Mouse (Mus musculus): Measurements from ENCODE around the gene Yipf1. TPM values are rescaled to one million over a fixed set of nuclear protein-coding genes. Genes with fewer than 3 reads are reported as not detected.

Gene Yipf1
- polyA plus RNA-seq, 1 experiment from 2014 or later: 44.6 TPM

GRCm38 (mm10) chr4:107303531-107303930 is 10.6 kb upstream of the Yipf1 start:
- no peak overlapping the region for H3K9ac ChIP-seq (ENCODE audit: low read length)
- 58% methylated on average over 3 of the region's 3 CpGs for WGBS
- no peak overlapping the region for H3K27ac ChIP-seq (replicated peaks; ENCODE audit: low read depth, low read length)
- no peak for ATAC-seq (ENCODE audit: insufficient number of reproducible peaks, low FRiP score, low TSS enrichment, low read depth)
- H3K27me3 ChIP-seq (ENCODE audit: control insufficient read depth, insufficient read depth, low read length): no peaks in the 10 kb centered on the region
- H3K4me1 ChIP-seq (ENCODE audit: control insufficient read depth, insufficient read depth, low read length): no peaks in the 10 kb centered on the region
- no peaks in the 10 kb centered on the region for H3K9me3 ChIP-seq (ENCODE audit: control insufficient read depth, low read length)
- no peak for DNase-seq (ENCODE audit: low spot score)
- H3K4me2 ChIP-seq (ENCODE audit: low read depth, severe bottlenecking): no peak overlapping the region
- no peaks in the 10 kb centered on the region for H3K36me3 ChIP-seq (ENCODE audit: control insufficient read depth, insufficient read depth, low read length)
- H3K4me3 ChIP-seq (ENCODE audit: low read depth, low read length): no peak overlapping the region

- no peaks in the 10 kb centered on the region for H3K27me3 ChIP-seq (ENCODE audit: control insufficient read depth, insufficient read depth, low read length)
- H3K36me3 ChIP-seq (ENCODE audit: control insufficient read depth, insufficient read depth, low read length): no peaks in the 10 kb centered on the region
- H3K9ac ChIP-seq (ENCODE audit: low read length): no peak within 1 kb of the TSS
- DNase-seq (ENCODE audit: low spot score) (no peak), ATAC-seq (ENCODE audit: insufficient number of reproducible peaks, low FRiP score, low TSS enrichment, low read depth) (no peak)
- H3K4me3 ChIP-seq (ENCODE audit: low read depth, low read length): no peak within 1 kb of the TSS
- H3K27ac ChIP-seq (replicated peaks; ENCODE audit: low read depth, low read length): no peak within 1 kb of the TSS
- no peaks in the 10 kb centered on the region for H3K4me1 ChIP-seq (ENCODE audit: control insufficient read depth, insufficient read depth, low read length)
- H3K4me2 ChIP-seq (ENCODE audit: low read depth, severe bottlenecking): no peak within 1 kb of the TSS
- 44% methylated on average over 6 of the region's 6 CpGs for WGBS
- H3K9me3 ChIP-seq (ENCODE audit: control insufficient read depth, low read length): no peaks in the 10 kb centered on the region
Measured at GRCm38 (mm10) chr4:107306966-107307365, 7.2 kb upstream of the Yipf1 start, which contains the start of gene Dio1. TSS of gene Dio1 (minus strand) at chr4:107307169.

- DNase-seq (ENCODE audit: low spot score) (no peak), ATAC-seq (ENCODE audit: insufficient number of reproducible peaks, low FRiP score, low TSS enrichment, low read depth) (no peak)
- Histone ChIP-seq H3K4me1 (ENCODE audit: control insufficient read depth, insufficient read depth, low read length) (peaks cover 10% of the 10 kb centered on the region), H3K4me3 (ENCODE audit: low read depth, low read length) (peak overlapping the region; percentile 68), H3K36me3 (ENCODE audit: control insufficient read depth, insufficient read depth, low read length) (no peaks in the 10 kb centered on the region; the same call in 1 of the 2 replicates), H3K27ac (replicated peaks; ENCODE audit: low read depth, low read length) (0 out of 2 replicates have a peak overlapping the region, but pooled peaks have one; percentile 6), H3K9ac (ENCODE audit: low read length) (peak overlapping the region; percentile 63), H3K9me3 (ENCODE audit: control insufficient read depth, low read length) (no peaks in the 10 kb centered on the region), H3K27me3 (ENCODE audit: control insufficient read depth, insufficient read depth, low read length) (no peaks in the 10 kb centered on the region), H3K4me2 (ENCODE audit: low read depth, severe bottlenecking) (peak overlapping the region; percentile 73)
- WGBS: 7% methylated on average over 7 of the region's 7 CpGs
Measured at GRCm38 (mm10) chr4:107314479-107314805, 279 bp downstream of the Yipf1 start.

GRCm38 (mm10) chr4:107318646-107319045 is 4.5 kb downstream of the Yipf1 start:
- Histone ChIP-seq H3K9ac (ENCODE audit: low read length) (no peak overlapping the region), H3K9me3 (ENCODE audit: control insufficient read depth, low read length) (no peaks in the 10 kb centered on the region), H3K27ac (replicated peaks; ENCODE audit: low read depth, low read length) (no peak overlapping the region), H3K36me3 (ENCODE audit: control insufficient read depth, insufficient read depth, low read length) (peaks cover 8% of the 10 kb centered on the region; the same call in 1 of the 2 replicates), H3K4me1 (ENCODE audit: control insufficient read depth, insufficient read depth, low read length) (peaks cover 8% of the 10 kb centered on the region), H3K27me3 (ENCODE audit: control insufficient read depth, insufficient read depth, low read length) (no peaks in the 10 kb centered on the region), H3K4me3 (ENCODE audit: low read depth, low read length) (no peak overlapping the region), H3K4me2 (ENCODE audit: low read depth, severe bottlenecking) (no peak overlapping the region)
- DNase-seq (ENCODE audit: low spot score): no peak
- ATAC-seq (ENCODE audit: insufficient number of reproducible peaks, low FRiP score, low TSS enrichment, low read depth): no peak
- 83% methylated on average over 8 of the region's 8 CpGs for WGBS

GRCm38 (mm10) chr4:107321041-107321440 is 6.9 kb downstream of the Yipf1 start:
- no peak for ATAC-seq (ENCODE audit: insufficient number of reproducible peaks, low FRiP score, low TSS enrichment, low read depth)
- Histone ChIP-seq H3K27me3 (ENCODE audit: control insufficient read depth, insufficient read depth, low read length) (no peaks in the 10 kb centered on the region), H3K9ac (ENCODE audit: low read length) (no peak overlapping the region), H3K4me1 (ENCODE audit: control insufficient read depth, insufficient read depth, low read length) (no peaks in the 10 kb centered on the region), H3K36me3 (ENCODE audit: control insufficient read depth, insufficient read depth, low read length) (peaks cover 8% of the 10 kb centered on the region; the same call in 1 of the 2 replicates), H3K4me2 (ENCODE audit: low read depth, severe bottlenecking) (no peak overlapping the region), H3K4me3 (ENCODE audit: low read depth, low read length) (no peak overlapping the region), H3K27ac (replicated peaks; ENCODE audit: low read depth, low read length) (no peak overlapping the region), H3K9me3 (ENCODE audit: control insufficient read depth, low read length) (no peaks in the 10 kb centered on the region)
- no peak for DNase-seq (ENCODE audit: low spot score)
- WGBS: 63% methylated on average over 2 of the region's 2 CpGs

GRCm38 (mm10) chr4:107323113-107323512 is 8.9 kb downstream of the Yipf1 start:
- Histone ChIP-seq H3K36me3 (ENCODE audit: control insufficient read depth, insufficient read depth, low read length) (peaks cover 8% of the 10 kb centered on the region; the same call in 1 of the 2 replicates), H3K9ac (ENCODE audit: low read length) (no peak overlapping the region), H3K4me1 (ENCODE audit: control insufficient read depth, insufficient read depth, low read length) (no peaks in the 10 kb centered on the region), H3K27ac (replicated peaks; ENCODE audit: low read depth, low read length) (no peak overlapping the region), H3K9me3 (ENCODE audit: control insufficient read depth, low read length) (no peaks in the 10 kb centered on the region), H3K4me3 (ENCODE audit: low read depth, low read length) (no peak overlapping the region), H3K27me3 (ENCODE audit: control insufficient read depth, insufficient read depth, low read length) (no peaks in the 10 kb centered on the region), H3K4me2 (ENCODE audit: low read depth, severe bottlenecking) (no peak overlapping the region)
- 92% methylated on average over 2 of the region's 2 CpGs for WGBS
- no peak for ATAC-seq (ENCODE audit: insufficient number of reproducible peaks, low FRiP score, low TSS enrichment, low read depth)
- no peak for DNase-seq (ENCODE audit: low spot score)

GRCm38 (mm10) chr4:107328530-107328929 is 14.4 kb downstream of the Yipf1 start:
- Histone ChIP-seq H3K4me3 (ENCODE audit: low read depth, low read length) (no peak overlapping the region), H3K4me1 (ENCODE audit: control insufficient read depth, insufficient read depth, low read length) (no peaks in the 10 kb centered on the region), H3K9me3 (ENCODE audit: control insufficient read depth, low read length) (no peaks in the 10 kb centered on the region), H3K4me2 (ENCODE audit: low read depth, severe bottlenecking) (no peak overlapping the region), H3K36me3 (ENCODE audit: control insufficient read depth, insufficient read depth, low read length) (no peaks in the 10 kb centered on the region), H3K27me3 (ENCODE audit: control insufficient read depth, insufficient read depth, low read length) (no peaks in the 10 kb centered on the region), H3K27ac (replicated peaks; ENCODE audit: low read depth, low read length) (no peak overlapping the region), H3K9ac (ENCODE audit: low read length) (no peak overlapping the region)
- 94% methylated on average over 8 of the region's 8 CpGs for WGBS
- ATAC-seq (ENCODE audit: insufficient number of reproducible peaks, low FRiP score, low TSS enrichment, low read depth) (no peak), DNase-seq (ENCODE audit: low spot score) (no peak)

GRCm38 (mm10) chr4:107333514-107333913 is 19.4 kb downstream of the Yipf1 start:
- no peaks in the 10 kb centered on the region for H3K4me1 ChIP-seq (ENCODE audit: control insufficient read depth, insufficient read depth, low read length)
- 87% methylated on average over 4 of the region's 4 CpGs for WGBS
- no peak overlapping the region for H3K4me2 ChIP-seq (ENCODE audit: low read depth, severe bottlenecking)
- no peaks in the 10 kb centered on the region for H3K27me3 ChIP-seq (ENCODE audit: control insufficient read depth, insufficient read depth, low read length)
- no peak overlapping the region for H3K4me3 ChIP-seq (ENCODE audit: low read depth, low read length)
- H3K9ac ChIP-seq (ENCODE audit: low read length): no peak overlapping the region
- H3K36me3 ChIP-seq (ENCODE audit: control insufficient read depth, insufficient read depth, low read length): no peaks in the 10 kb centered on the region
- no peaks in the 10 kb centered on the region for H3K9me3 ChIP-seq (ENCODE audit: control insufficient read depth, low read length)
- no peak for ATAC-seq (ENCODE audit: insufficient number of reproducible peaks, low FRiP score, low TSS enrichment, low read depth)
- no peak overlapping the region for H3K27ac ChIP-seq (replicated peaks; ENCODE audit: low read depth, low read length)
- no peak for DNase-seq (ENCODE audit: low spot score)

- no peak overlapping the region for H3K4me3 ChIP-seq (ENCODE audit: low read depth, low read length)
- no peak overlapping the region for H3K4me2 ChIP-seq (ENCODE audit: low read depth, severe bottlenecking)
- H3K36me3 ChIP-seq (ENCODE audit: control insufficient read depth, insufficient read depth, low read length): no peaks in the 10 kb centered on the region
- ATAC-seq (ENCODE audit: insufficient number of reproducible peaks, low FRiP score, low TSS enrichment, low read depth) (no peak), DNase-seq (ENCODE audit: low spot score) (no peak)
- no peaks in the 10 kb centered on the region for H3K4me1 ChIP-seq (ENCODE audit: control insufficient read depth, insufficient read depth, low read length)
- WGBS: 77% methylated on average over 8 of the region's 8 CpGs
- H3K9me3 ChIP-seq (ENCODE audit: control insufficient read depth, low read length): no peaks in the 10 kb centered on the region
- no peak overlapping the region for H3K27ac ChIP-seq (replicated peaks; ENCODE audit: low read depth, low read length)
- no peaks in the 10 kb centered on the region for H3K27me3 ChIP-seq (ENCODE audit: control insufficient read depth, insufficient read depth, low read length)
- H3K9ac ChIP-seq (ENCODE audit: low read length): no peak overlapping the region
Measured at GRCm38 (mm10) chr4:107336356-107336755, 22.2 kb downstream of the Yipf1 start.
